ENCODE assay signal across 9 mouse cellular contexts in genomic region chr1:74770727-74771466, GRCm38 (mm10). TPM values are rescaled to one million over a fixed set of nuclear protein-coding genes. Genes with fewer than 3 reads are reported as not detected.
DNase-seq lines count a peak whose midpoint lies in the region; ATAC-seq lines count a peak whose summit lies in the region.
"Had no signal": no experiment of that assay in that cellular context is flagged by ENCODE, and none has a peak within 500 bp of the region (broad histone marks: within the 10 kb centered on the region; RNA-seq: fewer than 3 reads in every experiment).

No protein-coding gene starts in this region.

- H3K9ac ChIP-seq in heart, embryonic 14.5 days (ENCODE audit: low read length): peak overlapping the region; percentile 22; the same call in 1 of the 2 replicates
- H3K9ac ChIP-seq in hindbrain, embryonic 16.5 days (ENCODE audit: low read depth, low read length): no peak overlapping the region; the same call in 1 of the 2 replicates
- H3K9ac ChIP-seq in midbrain, embryonic 16.5 days (ENCODE audit: low read depth, low read length): peak overlapping the region; percentile 54; the same call in 1 of the 2 replicates

- H3K36me3 ChIP-seq in heart, embryonic 14.5 days (ENCODE audit: control insufficient read depth, insufficient read depth, low read length): no peaks in the 10 kb centered on the region
- no peaks in the 10 kb centered on the region for H3K36me3 ChIP-seq in hindbrain, embryonic 16.5 days (ENCODE audit: control insufficient read depth, insufficient read depth, low read length)
- H3K36me3 ChIP-seq in midbrain, embryonic 16.5 days (ENCODE audit: control insufficient read depth, insufficient read depth, low read length): no peaks in the 10 kb centered on the region

- peak overlapping the region; percentile 30 to 48 for H3K4me3 ChIP-seq in heart, embryonic 14.5 days (ENCODE audit: control insufficient read depth in 1 of 2, insufficient read depth in 1 of 2, low read depth in 1 of 2, low read length in 2 of 2)
- peak overlapping the region; percentile 52 for H3K4me3 ChIP-seq in hindbrain, embryonic 16.5 days (ENCODE audit: low read length)
- H3K4me3 ChIP-seq in midbrain, embryonic 16.5 days (ENCODE audit: low read depth, low read length): peak overlapping the region; percentile 49

- H3K4me2 ChIP-seq in heart, embryonic 14.5 days (ENCODE audit: low read length): peak overlapping the region; percentile 86
- peak overlapping the region; percentile 97 for H3K4me2 ChIP-seq in hindbrain, embryonic 16.5 days (ENCODE audit: low read length)
- H3K4me2 ChIP-seq in midbrain, embryonic 16.5 days (ENCODE audit: low read length): peak overlapping the region; percentile 92

- ATAC-seq in heart, embryonic 14.5 days (ENCODE audit: insufficient number of reproducible peaks, insufficient read depth, low FRiP score, low read depth): no peak
- no peak for ATAC-seq in hindbrain, embryonic 16.5 days
- 0 out of 2 replicates have a peak, but pooled peaks have one; percentile 16 for ATAC-seq in midbrain, embryonic 16.5 days
- ATAC-seq in inflammation-experienced regulatory T-cells, adult 6 months: no peak

- no peaks in the 10 kb centered on the region for H3K9me3 ChIP-seq in heart, embryonic 14.5 days (ENCODE audit: control insufficient read depth, low read length)
- no peaks in the 10 kb centered on the region for H3K9me3 ChIP-seq in hindbrain, embryonic 16.5 days (ENCODE audit: control insufficient read depth, low read length)
- no peaks in the 10 kb centered on the region for H3K9me3 ChIP-seq in midbrain, embryonic 16.5 days (replicated peaks; ENCODE audit: control insufficient read depth, low read length, poor library complexity, severe bottlenecking)

- H3K27ac ChIP-seq in heart, embryonic 14.5 days (replicated peaks in 1 of 2; ENCODE audit: control insufficient read depth in 1 of 2, insufficient read depth in 1 of 2, low read depth in 2 of 2, low read length in 2 of 2): no peak overlapping the region
- no peak overlapping the region for H3K27ac ChIP-seq in hindbrain, embryonic 16.5 days (ENCODE audit: low read depth, low read length)
- H3K27ac ChIP-seq in midbrain, embryonic 16.5 days (ENCODE audit: low read length): no peak overlapping the region

- WGBS in heart, embryonic 14.5 days: 1% methylated on average over 35 of the region's 35 CpGs
- 1% methylated on average over 35 of the region's 35 CpGs for WGBS in hindbrain, embryonic 16.5 days
- WGBS in midbrain, embryonic 16.5 days: 1% methylated on average over 34 of the region's 35 CpGs

- no peak for DNase-seq in heart, adult 9 months (ENCODE audit: low spot score in 2 of 2)
- DNase-seq in embryo, embryonic 10.5 days (ENCODE audit: low spot score): peak; percentile 57
- DNase-seq in left cerebral cortex, adult 18-20 months (ENCODE audit: low spot score in 2 of 2): no peak
- no peak for DNase-seq in spleen, adult 12 weeks (ENCODE audit: low spot score)
- DNase-seq: kidney, adult 11 months had no signal

- H3K4me1 ChIP-seq in heart, embryonic 14.5 days (ENCODE audit: control insufficient read depth in 2 of 2, insufficient read depth in 2 of 2, low read length in 2 of 2): peaks cover 12 to 19% of the 10 kb centered on the region in 2 experiments; a peak in 3 of 4 replicates
- peaks cover 22% of the 10 kb centered on the region for H3K4me1 ChIP-seq in hindbrain, embryonic 16.5 days (ENCODE audit: control insufficient read depth, insufficient read depth, low read depth, low read length)
- H3K4me1 ChIP-seq in midbrain, embryonic 16.5 days (ENCODE audit: control insufficient read depth, insufficient read depth, low read length): peaks cover 24% of the 10 kb centered on the region

- H3K27me3 ChIP-seq in heart, embryonic 14.5 days (ENCODE audit: control insufficient read depth, insufficient read depth, low read length): peaks cover 87% of the 10 kb centered on the region
- H3K27me3 ChIP-seq in hindbrain, embryonic 16.5 days (replicated peaks; ENCODE audit: control insufficient read depth, insufficient read depth, low read length): peaks cover 63% of the 10 kb centered on the region
- peaks cover 69% of the 10 kb centered on the region for H3K27me3 ChIP-seq in midbrain, embryonic 16.5 days (ENCODE audit: control insufficient read depth, insufficient read depth, low read depth, low read length)

RNA-seq across cellular contexts. Expression of gene Wnt6, which starts 0.8 kb away (rescaled TPM):
- polyA plus RNA-seq in heart, embryonic 14.5 days (2014; fragmentation: Nextera tagmentation; extraction: Ambion mirVana): 0.36 TPM in 1 of 2 replicates, not detected in the other
- 4.9 and 6.1 TPM in 2 replicates for polyA plus RNA-seq in hindbrain, embryonic 16.5 days (2015; fragmentation: Nextera tagmentation; extraction: Ambion mirVana)
- polyA plus RNA-seq in midbrain, embryonic 16.5 days (2015; fragmentation: Nextera tagmentation; extraction: Ambion mirVana): 3.6 and 4.2 TPM in 2 replicates
- 1 to 10 TPM; 3.3 to 4.5 TPM for total RNA-seq in left cerebral cortex, adult 18-20 months (2021)
- polyA plus RNA-seq in inflammation-experienced regulatory T-cells, adult 6 months (2017; shearing (Covaris generic)): not detected

RNA-seq across cellular contexts. Expression of gene Wnt10a, which starts 20.4 kb away (rescaled TPM):
- polyA plus RNA-seq in heart, embryonic 14.5 days (2014; fragmentation: Nextera tagmentation; extraction: Ambion mirVana): not detected in 2 replicates
- 0.40 TPM in 2 replicates for polyA plus RNA-seq in hindbrain, embryonic 16.5 days (2015; fragmentation: Nextera tagmentation; extraction: Ambion mirVana)
- polyA plus RNA-seq in midbrain, embryonic 16.5 days (2015; fragmentation: Nextera tagmentation; extraction: Ambion mirVana): 0.10 and 0.47 TPM in 2 replicates
- 10 to 100 TPM; 15.8 to 15.9 TPM for total RNA-seq in left cerebral cortex, adult 18-20 months (2021)
- under 1 TPM in 1 of 3 experiments, not detected in 2; 0.19 TPM for polyA plus RNA-seq in inflammation-experienced regulatory T-cells, adult 6 months (2017; shearing (Covaris generic))

RNA-seq across cellular contexts. Expression of gene Prkag3, which starts 21.9 kb away (rescaled TPM):
- 4.9 and 6.1 TPM in 2 replicates for polyA plus RNA-seq in heart, embryonic 14.5 days (2014; fragmentation: Nextera tagmentation; extraction: Ambion mirVana)
- 0.13 and 0.36 TPM in 2 replicates for polyA plus RNA-seq in hindbrain, embryonic 16.5 days (2015; fragmentation: Nextera tagmentation; extraction: Ambion mirVana)
- not detected in 2 replicates for polyA plus RNA-seq in midbrain, embryonic 16.5 days (2015; fragmentation: Nextera tagmentation; extraction: Ambion mirVana)
- under 1 TPM; 0.12 to 0.51 TPM for total RNA-seq in left cerebral cortex, adult 18-20 months (2021)
- polyA plus RNA-seq in inflammation-experienced regulatory T-cells, adult 6 months (2017; shearing (Covaris generic)): not detected

RNA-seq across cellular contexts. Expression of gene Cyp27a1, which starts 57.5 kb away (rescaled TPM):
- 16.3 and 19.1 TPM in 2 replicates for polyA plus RNA-seq in heart, embryonic 14.5 days (2014; fragmentation: Nextera tagmentation; extraction: Ambion mirVana)
- polyA plus RNA-seq in hindbrain, embryonic 16.5 days (2015; fragmentation: Nextera tagmentation; extraction: Ambion mirVana): 2.4 and 3.5 TPM in 2 replicates
- 1.8 and 2.8 TPM in 2 replicates for polyA plus RNA-seq in midbrain, embryonic 16.5 days (2015; fragmentation: Nextera tagmentation; extraction: Ambion mirVana)
- 1 to 10 TPM; 4.2 to 4.8 TPM for total RNA-seq in left cerebral cortex, adult 18-20 months (2021)
- polyA plus RNA-seq in inflammation-experienced regulatory T-cells, adult 6 months (2017; shearing (Covaris generic)): 1 to 10 TPM in 1 of 3 experiments, not detected in 2; 1.4 TPM
